Mouse (Mus musculus): ENCODE results near the gene Hyal3.

The Hyal3 gene

GRCm38 (mm10) chr9:107575579-107576356, 4.8 kb upstream of the Hyal3 start:
- no peak for DNase-seq

GRCm38 (mm10) chr9:107576357-107577107, 4.1 kb upstream of the Hyal3 start, which contains the start of gene Hyal1:
TSS of gene Hyal1 (plus strand) at chr9:107576927.
- no peak for DNase-seq

- no peak for DNase-seq
Measured at GRCm38 (mm10) chr9:107577871-107578270, 2.7 kb upstream of the Hyal3 start.

- no peak for DNase-seq
Measured at GRCm38 (mm10) chr9:107578587-107578986, 2.0 kb upstream of the Hyal3 start, which contains the start of gene Naa80. TSS of gene Naa80 (plus strand) at chr9:107578887.

- no peak for DNase-seq
Measured at GRCm38 (mm10) chr9:107579023-107579900, 1.4 kb upstream of the Hyal3 start.

GRCm38 (mm10) chr9:107581584-107581983, 966 bp downstream of the Hyal3 start:
- DNase-seq: no peak

- DNase-seq: no peak
Measured at GRCm38 (mm10) chr9:107582509-107583062, 2.0 kb downstream of the Hyal3 start.

- no peak for DNase-seq
Measured at GRCm38 (mm10) chr9:107583174-107583573, 2.6 kb downstream of the Hyal3 start.

- peak; percentile 67 for DNase-seq
Measured at GRCm38 (mm10) chr9:107586504-107586903, 5.9 kb downstream of the Hyal3 start.

GRCm38 (mm10) chr9:107586974-107587832, 6.6 kb downstream of the Hyal3 start, which contains the start of gene Ifrd2:
TSS of gene Ifrd2 (plus strand) at chr9:107587642.
- DNase-seq: peak; percentile 99

- DNase-seq: no peak
Measured at GRCm38 (mm10) chr9:107587833-107588639, 7.4 kb downstream of the Hyal3 start.

- peak; percentile 76 for DNase-seq
Measured at GRCm38 (mm10) chr9:107590058-107590772, 9.6 kb downstream of the Hyal3 start.

GRCm38 (mm10) chr9:107590773-107591060, 10.1 kb downstream of the Hyal3 start:
- DNase-seq: no peak

GRCm38 (mm10) chr9:107593101-107593976, 12.7 kb downstream of the Hyal3 start:
- peak; percentile 90 for DNase-seq

- DNase-seq: no peak
Measured at GRCm38 (mm10) chr9:107594281-107595062, 13.9 kb downstream of the Hyal3 start.

GRCm38 (mm10) chr9:107596619-107597569, 16.3 kb downstream of the Hyal3 start:
- no peak for DNase-seq

GRCm38 (mm10) chr9:107598385-107598784, 17.8 kb downstream of the Hyal3 start:
- no peak for DNase-seq
